ENCODE assay signal across 10 mouse cellular contexts in the genomic region with DNA sequence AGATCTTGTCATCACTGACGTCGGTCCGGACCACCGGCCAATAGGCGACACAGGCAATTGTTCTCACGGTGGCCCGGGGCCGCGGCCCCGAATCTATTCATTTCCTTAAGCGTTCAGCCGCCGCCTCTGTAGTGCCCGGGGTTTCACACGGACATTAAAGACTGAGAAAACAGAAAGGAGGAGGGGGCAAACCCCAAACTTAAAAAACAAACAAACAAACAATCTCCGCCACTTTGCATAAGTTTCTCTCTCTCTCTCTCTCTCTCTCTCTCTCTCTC. TPM values are rescaled to one million over a fixed set of nuclear protein-coding genes. Genes with fewer than 3 reads are reported as not detected.
A peak's percentile ranks its signal among the peaks of the same experiment; 100 is the strongest.
DNase-seq lines count a peak whose midpoint lies in the region; ATAC-seq lines count a peak whose summit lies in the region.
"Had no signal": no experiment of that assay in that cellular context is flagged by ENCODE, and none has a peak within 500 bp of the region (broad histone marks: within the 10 kb centered on the region; RNA-seq: fewer than 3 reads in every experiment).

No protein-coding gene starts in this region.

- no peaks in the 10 kb centered on the region for H3K36me3 ChIP-seq in hindbrain, embryonic 13.5 days
- no peaks in the 10 kb centered on the region for H3K36me3 ChIP-seq in neural tube, embryonic 12.5 days
- H3K36me3 ChIP-seq: liver, embryonic 13.5 days had no signal

- H3K27ac ChIP-seq in hindbrain, embryonic 13.5 days: peak overlapping the region; percentile 97
- peak overlapping the region; percentile 67 for H3K27ac ChIP-seq in neural tube, embryonic 12.5 days
- H3K27ac ChIP-seq: liver, embryonic 13.5 days had no signal

- peak overlapping the region; percentile 50 for H3K4me3 ChIP-seq in hindbrain, embryonic 13.5 days
- peak overlapping the region; percentile 59 for H3K4me3 ChIP-seq in neural tube, embryonic 12.5 days
- H3K4me3 ChIP-seq: liver, embryonic 13.5 days had no signal

- H3K27me3 ChIP-seq in hindbrain, embryonic 13.5 days: peaks cover 90% of the 10 kb centered on the region
- peaks cover 67% of the 10 kb centered on the region for H3K27me3 ChIP-seq in neural tube, embryonic 12.5 days (replicated peaks)

- H3K4me2 ChIP-seq in hindbrain, embryonic 13.5 days: peak overlapping the region; percentile 69
- peak overlapping the region; percentile 81 for H3K4me2 ChIP-seq in neural tube, embryonic 12.5 days (replicated peaks)
- H3K4me2 ChIP-seq: liver, embryonic 13.5 days had no signal

- under 1% methylated on average over 16 of the region's 16 CpGs for WGBS in hindbrain, embryonic 13.5 days
- WGBS in neural tube, embryonic 12.5 days: under 1% methylated on average over 16 of the region's 16 CpGs

- no peaks in the 10 kb centered on the region for H3K9me3 ChIP-seq in hindbrain, embryonic 13.5 days
- no peaks in the 10 kb centered on the region for H3K9me3 ChIP-seq in neural tube, embryonic 12.5 days
- H3K9me3 ChIP-seq: liver, embryonic 13.5 days had no signal

- peak overlapping the region; percentile 88 for H3K9ac ChIP-seq in hindbrain, embryonic 13.5 days
- H3K9ac ChIP-seq in neural tube, embryonic 12.5 days: peak overlapping the region; percentile 93
- H3K9ac ChIP-seq: liver, embryonic 13.5 days had no signal

- DNase-seq in cerebellum, adult 11-12 months: peak; percentile 79
- peak; percentile 84 for DNase-seq in embryo, embryonic 10.5 days (ENCODE audit: low spot score)
- no peak for DNase-seq in layer of hippocampus, postnatal 10 days (ENCODE audit: low spot score in 2 of 2)
- no peak for DNase-seq in urinary bladder, postnatal 10 days (ENCODE audit: low spot score)
- no peak for DNase-seq in yolk sac, embryonic 10.5 days (ENCODE audit: low spot score)
- DNase-seq: heart, postnatal 36 days; liver, embryonic 13.5 days had no signal

- peaks cover 20% of the 10 kb centered on the region for H3K4me1 ChIP-seq in hindbrain, embryonic 13.5 days (replicated peaks)
- peaks cover 5% of the 10 kb centered on the region for H3K4me1 ChIP-seq in neural tube, embryonic 12.5 days
- H3K4me1 ChIP-seq: liver, embryonic 13.5 days had no signal

- ATAC-seq in hindbrain, embryonic 13.5 days (ENCODE audit: low FRiP score): peak; percentile 61; the same call in 1 of the 2 replicates
- peak; percentile 79 for ATAC-seq in neural tube, embryonic 12.5 days (ENCODE audit: low FRiP score, low read depth)

RNA-seq across cellular contexts. Expression of gene Zic1, which starts 12.2 kb away (rescaled TPM):
- polyA plus RNA-seq in hindbrain, embryonic 13.5 days (2015; fragmentation: Nextera tagmentation; extraction: Ambion mirVana): 13.7 and 21.3 TPM in 2 replicates
- 19.0 and 19.9 TPM in 2 replicates for polyA plus RNA-seq in neural tube, embryonic 12.5 days (2016; fragmentation: Nextera tagmentation; extraction: Ambion mirVana)
- 10 to 100 TPM; 16.7 to 25.1 TPM for total RNA-seq in layer of hippocampus, postnatal 10 days (2021)
- polyA plus RNA-seq: thymus, postnatal 0 days had no signal

RNA-seq across cellular contexts. Expression of gene Zic4, which starts 15.6 kb away (rescaled TPM):
- polyA plus RNA-seq in hindbrain, embryonic 13.5 days (2015; fragmentation: Nextera tagmentation; extraction: Ambion mirVana): 42.7 and 58.2 TPM in 2 replicates
- polyA plus RNA-seq in neural tube, embryonic 12.5 days (2016; fragmentation: Nextera tagmentation; extraction: Ambion mirVana): 62.8 and 66.6 TPM in 2 replicates
- total RNA-seq in layer of hippocampus, postnatal 10 days (2021): 1 to 10 TPM; 7.1 to 7.5 TPM
- total RNA-seq: heart, postnatal 36 days had no signal
- polyA plus RNA-seq: liver, embryonic 13.5 days; thymus, postnatal 0 days had no signal

Comparison
In these comparisons a context has a peak if more than half of its experiments do, and no peak if none do; other contexts are left out.
1. DNase-seq: peak in cerebellum, adult 11-12 months (single experiment) and embryo, embryonic 10.5 days (single experiment); none in layer of hippocampus, postnatal 10 days (0 of 2), urinary bladder, postnatal 10 days (single experiment) and yolk sac, embryonic 10.5 days (single experiment).